ENCODE assay signal across 15 mouse cellular contexts in the genomic region with DNA sequence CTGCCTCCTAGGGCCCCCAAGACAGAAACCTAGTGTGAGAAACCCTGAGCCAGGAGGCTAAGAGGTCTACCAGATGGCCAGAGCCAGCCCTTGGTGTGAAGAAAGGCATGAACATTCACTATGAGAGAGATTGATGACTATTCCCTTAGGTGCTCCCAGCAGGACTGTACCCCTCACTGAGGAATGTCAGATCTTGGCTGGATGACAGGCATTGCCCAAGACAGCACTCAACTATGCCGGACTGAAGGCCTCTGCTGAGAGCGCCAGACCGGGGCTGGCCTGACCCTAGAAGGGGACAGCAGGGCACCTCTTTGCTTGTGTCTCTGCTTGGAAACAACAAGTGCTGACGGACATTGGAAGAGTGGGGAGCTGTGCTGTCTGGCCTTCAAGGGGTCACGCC. TPM values are rescaled to one million over a fixed set of nuclear protein-coding genes. Genes with fewer than 3 reads are reported as not detected.
DNase-seq lines count a peak whose midpoint lies in the region; ATAC-seq and TF ChIP-seq lines count a peak whose summit lies in the region.
"Had no signal": no experiment of that assay in that cellular context is flagged by ENCODE, and none has a peak within 500 bp of the region (broad histone marks: within the 10 kb centered on the region; RNA-seq: fewer than 3 reads in every experiment).

No protein-coding gene starts in this region.

- H3K4me1 ChIP-seq in cerebellum, adult 2 months (ENCODE audit: control insufficient read depth, insufficient read depth, low read length), result peaks cover 46% of the 10 kb centered on the region
- 0 out of 2 replicates have a peak, but pooled peaks cover 4% of the 10 kb centered on the region for H3K4me1 ChIP-seq in kidney, embryonic 16.5 days (ENCODE audit: insufficient read depth, low read length)
- no peaks in the 10 kb centered on the region for H3K4me1 ChIP-seq in kidney, embryonic 14.5 days (ENCODE audit: control insufficient read depth, insufficient read depth, low read length)
- no peaks in the 10 kb centered on the region; the same call in 1 of the 2 replicates for H3K4me1 ChIP-seq in midbrain, embryonic 13.5 days (replicated peaks)
- H3K4me1 ChIP-seq: liver, embryonic 13.5 days had no signal

- no peak overlapping the region for H3K4me3 ChIP-seq in cerebellum, adult 2 months (replicated peaks; ENCODE audit: insufficient read depth, low read depth, low read length)
- no peak overlapping the region for H3K4me3 ChIP-seq in kidney, embryonic 16.5 days (ENCODE audit: low read length)
- H3K4me3 ChIP-seq in kidney, embryonic 14.5 days (ENCODE audit: low read length), result no peak overlapping the region
- no peak overlapping the region for H3K4me3 ChIP-seq in myocyte
- no peak overlapping the region for H3K4me3 ChIP-seq in midbrain, embryonic 13.5 days (replicated peaks)
- H3K4me3 ChIP-seq: embryonic facial prominence, embryonic 15.5 days; heart, embryonic 15.5 days; hindbrain, embryonic 15.5 days; liver, embryonic 13.5 days had no signal

- no peak overlapping the region for H3K9ac ChIP-seq in kidney, embryonic 16.5 days (replicated peaks; ENCODE audit: low read length)
- H3K9ac ChIP-seq in kidney, embryonic 14.5 days (ENCODE audit: low read depth, low read length), result no peak overlapping the region
- H3K9ac ChIP-seq in midbrain, embryonic 13.5 days (replicated peaks), result no peak overlapping the region
- H3K9ac ChIP-seq: embryonic facial prominence, embryonic 15.5 days; heart, embryonic 15.5 days; hindbrain, embryonic 15.5 days; liver, embryonic 13.5 days had no signal

- H3K4me2 ChIP-seq in kidney, embryonic 16.5 days (replicated peaks; ENCODE audit: low read depth, low read length), result no peak overlapping the region
- H3K4me2 ChIP-seq in kidney, embryonic 14.5 days (replicated peaks; ENCODE audit: low read depth, low read length), result no peak overlapping the region
- no peak overlapping the region for H3K4me2 ChIP-seq in myocyte (ENCODE audit: low read depth)
- H3K4me2 ChIP-seq in midbrain, embryonic 13.5 days (replicated peaks), result no peak overlapping the region
- H3K4me2 ChIP-seq: embryonic facial prominence, embryonic 15.5 days; heart, embryonic 15.5 days; hindbrain, embryonic 15.5 days; liver, embryonic 13.5 days had no signal

- no peak overlapping the region for H3K27ac ChIP-seq in cerebellum, adult 2 months (ENCODE audit: insufficient read depth, low read length)
- no peak overlapping the region for H3K27ac ChIP-seq in kidney, embryonic 16.5 days (ENCODE audit: low read length)
- no peak overlapping the region for H3K27ac ChIP-seq in kidney, embryonic 14.5 days (ENCODE audit: low read depth, low read length)
- H3K27ac ChIP-seq in midbrain, embryonic 13.5 days, result no peak overlapping the region
- H3K27ac ChIP-seq: embryonic facial prominence, embryonic 15.5 days; heart, embryonic 15.5 days; hindbrain, embryonic 15.5 days; liver, embryonic 13.5 days had no signal

- H3K27me3 ChIP-seq in cerebellum, adult 2 months (ENCODE audit: control insufficient read depth, insufficient read depth, low read length), result no peaks in the 10 kb centered on the region
- H3K27me3 ChIP-seq in kidney, embryonic 16.5 days (ENCODE audit: insufficient read depth, low read length), result no peaks in the 10 kb centered on the region
- no peaks in the 10 kb centered on the region for H3K27me3 ChIP-seq in kidney, embryonic 14.5 days (ENCODE audit: control insufficient read depth, insufficient read depth, low read length)
- H3K27me3 ChIP-seq in myocyte (ENCODE audit: control insufficient read depth, insufficient read depth, insufficient read length), result no peaks in the 10 kb centered on the region
- no peaks in the 10 kb centered on the region for H3K27me3 ChIP-seq in midbrain, embryonic 13.5 days
- H3K27me3 ChIP-seq: embryonic facial prominence, embryonic 15.5 days; heart, embryonic 15.5 days; hindbrain, embryonic 15.5 days; liver, embryonic 13.5 days had no signal

- H3ac ChIP-seq in myocyte (ENCODE audit: control insufficient read depth, insufficient read length), result no peak overlapping the region

- no peaks in the 10 kb centered on the region for H3K79me2 ChIP-seq in myocyte (ENCODE audit: control insufficient read depth, insufficient read depth)

- ATAC-seq in kidney, embryonic 16.5 days (ENCODE audit: low FRiP score, low TSS enrichment), result 0 out of 2 replicates have a peak, but pooled peaks have one; percentile 11
- ATAC-seq in kidney, embryonic 14.5 days (ENCODE audit: low FRiP score, low TSS enrichment), result no peak
- no peak for ATAC-seq in inflammation-experienced regulatory T-cells, adult 6 months
- no peak for ATAC-seq in midbrain, embryonic 13.5 days

- TF ChIP-seq CTCF in cerebellum, adult 2 months (IDR thresholded peaks at IDR 0.05; ENCODE audit: borderline replicate concordance, insufficient read depth, low read depth, low read length), result no peak

- no peaks in the 10 kb centered on the region for H3K9me3 ChIP-seq in kidney, embryonic 16.5 days (ENCODE audit: low read length)
- H3K9me3 ChIP-seq in kidney, embryonic 14.5 days (ENCODE audit: control insufficient read depth, low read length), result no peaks in the 10 kb centered on the region
- no peaks in the 10 kb centered on the region for H3K9me3 ChIP-seq in midbrain, embryonic 13.5 days
- H3K9me3 ChIP-seq: embryonic facial prominence, embryonic 15.5 days; heart, embryonic 15.5 days; hindbrain, embryonic 15.5 days; liver, embryonic 13.5 days had no signal

- peak; percentile 9 to 22 for DNase-seq in cerebellum, adult 2 months
- no peak for DNase-seq in cerebellum, postnatal 10 days
- DNase-seq in fibroblast of lung, adult 2 months (ENCODE audit: low read depth), result peak; percentile 72
- DNase-seq: B cell, adult 2 months; gastrocnemius, postnatal 36 days; kidney, postnatal 10 days; liver, embryonic 13.5 days had no signal

- 67% methylated on average over 5 of the region's 5 CpGs for WGBS in cerebellum, adult 2 months
- WGBS in kidney, embryonic 16.5 days, result 78% methylated on average over 5 of the region's 5 CpGs
- 78% methylated on average over 5 of the region's 5 CpGs for WGBS in kidney, embryonic 14.5 days
- 95% methylated on average over 5 of the region's 5 CpGs for WGBS in midbrain, embryonic 13.5 days

- no peak for TF ChIP-seq POLR2A in cerebellum, adult 2 months (IDR thresholded peaks at IDR 0.05; ENCODE audit: borderline replicate concordance, insufficient read depth, low read length)
- peak; percentile 3 for TF ChIP-seq POLR2A in myocyte (IDR thresholded peaks at IDR 0.05; ENCODE audit: insufficient read length, low read depth)

- peaks cover 62% of the 10 kb centered on the region for H3K36me3 ChIP-seq in kidney, embryonic 16.5 days (ENCODE audit: insufficient read depth, low read length)
- peaks cover 90% of the 10 kb centered on the region for H3K36me3 ChIP-seq in kidney, embryonic 14.5 days (ENCODE audit: control insufficient read depth, insufficient read depth, low read length)
- H3K36me3 ChIP-seq in myocyte (ENCODE audit: control insufficient read depth, insufficient read depth), result peaks cover 39% of the 10 kb centered on the region
- H3K36me3 ChIP-seq in midbrain, embryonic 13.5 days, result peaks cover 87% of the 10 kb centered on the region

TF ChIP-seq in myocyte, 11 proteins besides CTCF, POLR2A, EP300 and RAD21:
- no peak for TF ChIP-seq MYOD1 (IDR thresholded peaks at IDR 0.05; ENCODE audit: control insufficient read depth in 1 of 3, insufficient read length in 2 of 3, low read depth in 2 of 3)
- no peak for TF ChIP-seq MYOG (IDR thresholded peaks at IDR 0.05; ENCODE audit: control insufficient read depth in 1 of 3, insufficient read depth in 1 of 3, insufficient read length in 2 of 3, low read depth in 2 of 3)
- no peak for TF ChIP-seq REST (IDR thresholded peaks at IDR 0.05; ENCODE audit: insufficient read depth, insufficient read length)
- no peak for TF ChIP-seq CEBPB (IDR thresholded peaks at IDR 0.05; ENCODE audit: insufficient read depth, poor library complexity, severe bottlenecking)
- TF ChIP-seq USF1 (IDR thresholded peaks at IDR 0.05; ENCODE audit: low read depth), result no peak

RNA-seq across cellular contexts. Expression of a gene that starts 16.1 kb away (rescaled TPM):
- polyA plus RNA-seq in cerebellum, adult 2 months (2012; rRNA removed), result 0.61 and 1.4 TPM in 2 replicates
- 4.5 and 6.8 TPM in 2 replicates for polyA plus RNA-seq in kidney, embryonic 16.5 days (2015; fragmentation: Nextera tagmentation; extraction: Ambion mirVana)
- 3.8 and 4.8 TPM in 2 replicates for polyA plus RNA-seq in kidney, embryonic 14.5 days (2014; fragmentation: Nextera tagmentation; extraction: Ambion mirVana)
- 0.32 TPM for polyA plus RNA-seq in myocyte (2012; fragmentation: generic; extraction: Trizol)
- polyA plus RNA-seq in inflammation-experienced regulatory T-cells, adult 6 months (2017; shearing (Covaris generic)), result under 1 TPM in 2 of 3 experiments, not detected in 1; 0.36 to 0.87 TPM
- 4.9 and 5.1 TPM in 2 replicates for polyA plus RNA-seq in midbrain, embryonic 13.5 days (2015; fragmentation: Nextera tagmentation; extraction: Ambion mirVana)

Comparison
In these comparisons a context has a peak if more than half of its experiments do, and no peak if none do; other contexts are left out.
1. DNase-seq: peak in cerebellum, adult 2 months (2 of 2) and fibroblast of lung, adult 2 months (single experiment); none in cerebellum, postnatal 10 days (0 of 2).